Mouse (Mus musculus): ENCODE data around the gene Cbr4.

DNA sequence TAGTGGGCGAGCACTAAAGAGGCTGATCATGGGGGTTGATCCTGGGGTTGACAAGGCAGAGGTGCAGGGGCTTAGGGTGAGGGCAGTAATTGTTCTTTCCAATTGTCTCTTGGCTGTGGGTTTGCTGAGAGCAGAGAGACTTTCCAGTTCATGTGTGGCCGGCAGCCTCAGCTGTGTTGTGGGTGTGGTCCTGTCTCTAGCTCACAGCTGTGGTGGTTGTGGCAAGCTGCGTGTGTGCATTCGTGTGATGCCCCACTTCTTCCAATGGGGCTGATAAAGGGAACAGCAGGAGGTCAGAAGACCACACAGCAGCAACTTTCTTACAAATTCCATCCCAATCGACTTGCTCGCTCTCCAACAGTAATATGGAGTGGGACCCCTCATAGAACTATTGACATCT lies 41.1 kb downstream of the Cbr4 start:
- no peak for TF ChIP-seq CTCF (conservative IDR thresholded peaks at IDR 0.05; ENCODE audit: low read length)
- TF ChIP-seq POU5F1 (IDR thresholded peaks at IDR 0.05; ENCODE audit: borderline replicate concordance, low read length): no peak

Measured in E14TG2a.4 (cell line).